Mouse (Mus musculus) large intestine, adult 2 months (tissue): ENCODE data around the gene Zer1. TPM values are rescaled to one million over a fixed set of nuclear protein-coding genes. Genes with fewer than 3 reads are reported as not detected.

ENCODE experiments used
- DNase-seq: peaks from one replicate; pipeline ENCODE4 v3.0.0-alpha.2; 2012; ENCODE audit warnings: low read depth, low spot score
- WGBS: fragments of 180-500 bp; shearing (Covaris S2); methylation state at CpG from one replicate; pipeline ENCODE4 v1.1.7; 2018; 5-methylcytosine and 5-hydroxymethylcytosine counted together
- polyA plus RNA-seq: library from polyadenylated mRNA; depleted of rRNA; stranded (reverse); fragments of >200 nt; gene quantifications from 2 replicates; pipeline ENCODE4 v1.2.3, GENCODE M21; 2012

Gene Zer1
- polyA plus RNA-seq, 1 experiment: 22.8 TPM

GRCm38 (mm10) chr2:30084113-30084512, 40.3 kb downstream of the Zer1 start:
- no peak for DNase-seq
- 49% methylated on average over 5 of the region's 5 CpGs for WGBS

- DNase-seq: no peak
- WGBS: 89% methylated on average over 15 of the region's 15 CpGs
These were observed 44.1 kb downstream of the Zer1 start for GRCm38 (mm10) chr2:30080181-30080800.

- WGBS: 78% methylated on average over 4 of the region's 4 CpGs
- no peak for DNase-seq
These were observed 45.6 kb downstream of the Zer1 start for GRCm38 (mm10) chr2:30078760-30079159.

- 29% methylated on average over 10 of the region's 10 CpGs for WGBS
- DNase-seq: no peak
These were observed 46.1 kb downstream of the Zer1 start for GRCm38 (mm10) chr2:30078349-30078712.

- no peak for DNase-seq
- under 1% methylated on average over 53 of the region's 53 CpGs for WGBS
These were observed 46.7 kb downstream of the Zer1 start, which contains the start of gene Pkn3 for GRCm38 (mm10) chr2:30077502-30078348. TSS of gene Pkn3 (plus strand) at chr2:30077684.

- WGBS: 65% methylated on average over 6 of the region's 6 CpGs
These were observed 47.4 kb downstream of the Zer1 start for GRCm38 (mm10) chr2:30076959-30077358.

GRCm38 (mm10) chr2:30076439-30076838, 47.9 kb downstream of the Zer1 start:
- DNase-seq: no peak
- WGBS: 89% methylated on average over 9 of the region's 9 CpGs

More at GRCm38 (mm10) chr2:30076959-30077358, 47.4 kb downstream of the Zer1 start:
- no peak for DNase-seq

GRCm38 (mm10) chr2:30075625-30076024, 48.8 kb downstream of the Zer1 start:
- no peak for DNase-seq
- 24% methylated on average over 3 of the region's 3 CpGs for WGBS

GRCm38 (mm10) chr2:30073285-30073684, 51.1 kb downstream of the Zer1 start:
- WGBS: 80% methylated on average over 3 of the region's 3 CpGs
- no peak for DNase-seq

- WGBS: 85% methylated on average over 7 of the region's 7 CpGs
- DNase-seq: no peak
These were observed 51.5 kb downstream of the Zer1 start for GRCm38 (mm10) chr2:30072875-30073274.

- WGBS: 9% methylated on average over 7 of the region's 7 CpGs
- no peak for DNase-seq
These were observed 56.4 kb downstream of the Zer1 start for GRCm38 (mm10) chr2:30067962-30068361.

GRCm38 (mm10) chr2:30067031-30067888, 57.1 kb downstream of the Zer1 start:
- DNase-seq: no peak
- under 1% methylated on average over 57 of the region's 69 CpGs for WGBS

GRCm38 (mm10) chr2:30066046-30066901, 58.1 kb downstream of the Zer1 start:
- WGBS: 1% methylated on average over 87 of the region's 101 CpGs
- DNase-seq: no peak

GRCm38 (mm10) chr2:30064298-30064697, 60.1 kb downstream of the Zer1 start:
- no peak for DNase-seq
- WGBS: 43% methylated on average over 3 of the region's 3 CpGs

GRCm38 (mm10) chr2:30063791-30064190, 60.6 kb downstream of the Zer1 start:
- no peak for DNase-seq

GRCm38 (mm10) chr2:30063235-30063634, 61.1 kb downstream of the Zer1 start:
- no peak for DNase-seq
- 6% methylated on average over 8 of the region's 8 CpGs for WGBS

More at GRCm38 (mm10) chr2:30063791-30064190, 60.6 kb downstream of the Zer1 start:
- WGBS: 14% methylated on average over 3 of the region's 3 CpGs

- DNase-seq: no peak
- under 1% methylated on average over 40 of the region's 40 CpGs for WGBS
These were observed 61.9 kb downstream of the Zer1 start for GRCm38 (mm10) chr2:30062249-30063093.
